Mouse (Mus musculus) bone marrow, adult 2 months (tissue): Measurements from ENCODE around the gene 2610318N02Rik.

Experiments
- CTCF ChIP-seq: fragments of 200-500 bp; IDR thresholded peaks from 2 replicates; pipeline ENCODE4 v1.5.1; 2011; ENCODE audit warnings: low read length, control low read depth; ENCODE audit not compliant: control insufficient read depth, insufficient read depth
- POLR2A ChIP-seq: fragments of 200-500 bp; IDR thresholded peaks from 2 replicates; pipeline ENCODE4 v1.6.1; 2011; ENCODE audit warnings: low read depth, mild to moderate bottlenecking, control low read depth, low read length, borderline replicate concordance; ENCODE audit not compliant: control insufficient read depth

DNA sequence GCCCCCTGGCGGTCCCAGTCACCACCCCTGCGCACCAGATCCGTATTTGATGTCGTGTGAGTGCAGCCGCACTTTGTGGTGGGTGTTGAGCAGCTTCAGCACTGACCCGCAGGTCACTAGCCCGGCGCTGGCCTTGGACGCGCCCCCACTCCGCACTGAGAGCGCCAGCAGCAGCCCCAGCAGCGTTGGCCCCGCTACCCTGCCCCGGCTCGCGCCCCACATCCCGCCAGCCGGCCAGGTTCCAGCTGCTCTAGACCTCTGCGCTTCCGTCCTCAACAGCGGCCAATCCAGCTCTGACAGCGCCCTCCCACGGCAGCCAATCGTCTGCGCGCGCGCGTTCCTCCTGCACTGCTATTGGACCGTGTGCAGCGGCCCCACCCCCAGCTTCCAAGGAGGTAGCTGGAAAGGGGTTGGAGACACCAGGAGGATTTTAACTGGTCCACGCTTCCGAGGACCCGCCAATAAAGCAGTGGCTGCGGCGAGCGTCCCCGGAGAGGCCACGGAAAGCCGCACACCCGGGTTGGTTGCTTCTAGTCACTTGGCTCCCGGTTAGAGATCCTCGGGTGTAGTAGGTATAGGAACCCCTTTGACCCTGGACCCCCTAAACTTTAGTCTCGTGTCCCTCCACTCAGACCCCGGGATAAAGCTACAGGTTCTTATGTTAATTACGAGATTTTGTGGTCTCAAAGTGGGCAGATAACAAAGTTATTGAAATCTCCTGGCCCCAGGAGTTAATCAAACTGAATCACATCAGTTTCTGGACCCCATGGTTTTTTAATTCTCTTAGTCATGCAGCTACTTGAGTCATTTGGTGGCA is 7.3 kb upstream of the 2610318N02Rik start, which contains the start of gene Sdf2l1:
- TF ChIP-seq POLR2A (peak; percentile 77), CTCF (peak; percentile 16; the same call in 1 of the 2 replicates)
